Mouse (Mus musculus) inflammation-experienced regulatory T-cells, adult 16 weeks (primary cell): Measurements from ENCODE around the gene Uqcrfs1. TPM values are rescaled to one million over a fixed set of nuclear protein-coding genes. Genes with fewer than 3 reads are reported as not detected.

Experiments
- polyA plus RNA-seq: library from polyadenylated mRNA; unstranded; fragments of 100-300 nt; shearing (Covaris generic); gene quantifications from one replicate; pipeline ENCODE4 v1.2.1, GENCODE M21; 2017

Gene Uqcrfs1
- polyA plus RNA-seq: 66.8 TPM

DNA sequence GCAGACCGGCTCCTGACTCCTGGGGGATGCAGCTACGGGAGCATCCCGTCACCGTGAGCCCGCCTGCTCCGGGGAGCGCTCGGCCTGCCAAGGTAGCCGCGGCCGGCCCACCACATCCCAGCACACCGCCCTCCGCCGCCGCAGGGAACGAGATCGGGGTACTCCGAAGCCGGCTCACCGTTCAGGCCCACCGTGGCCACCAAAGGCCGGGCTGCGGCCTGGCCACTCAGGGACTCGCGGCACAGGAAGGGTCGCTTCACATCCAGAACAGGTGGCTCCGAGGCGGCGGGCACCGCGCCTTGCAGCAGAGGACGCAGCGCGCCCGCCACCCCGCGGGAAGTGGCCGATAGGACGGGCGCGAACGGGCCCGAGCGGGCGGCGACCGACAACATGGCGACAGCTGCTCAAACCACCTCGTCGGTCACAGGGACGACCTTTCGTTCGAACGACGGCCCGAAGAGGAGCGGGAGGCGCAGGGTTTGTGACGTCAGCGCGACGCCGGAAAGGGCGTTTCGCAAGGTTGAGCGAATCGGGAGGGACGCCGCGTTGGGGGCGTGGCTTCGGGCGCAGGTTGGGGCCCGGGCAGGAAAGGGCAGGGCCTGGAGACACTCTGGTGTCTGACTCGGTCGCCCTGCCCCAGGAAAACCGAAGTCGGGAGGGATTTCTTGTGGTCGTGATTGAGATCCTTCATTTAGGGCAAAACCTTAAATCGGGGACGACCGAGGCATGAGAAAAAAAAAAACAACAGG lies at the start of gene Uqcrfs1:
Gene Uqcrfs1, minus strand, starts transcription at position 507 of the 749 bp plus-strand sequence.

Other genes with a start within 250 kb of the Uqcrfs1 start
- gene Agtr1a, start 208.9 kb downstream of the Uqcrfs1 start, polyA plus RNA-seq: not detected
- 4.7 TPM for gene Dusp22, start 114.6 kb upstream of the Uqcrfs1 start, polyA plus RNA-seq
- 27.3 TPM for gene Irf4, start 203.9 kb upstream of the Uqcrfs1 start, polyA plus RNA-seq